Mouse (Mus musculus): ENCODE data around the gene Olfr288.

DNA sequence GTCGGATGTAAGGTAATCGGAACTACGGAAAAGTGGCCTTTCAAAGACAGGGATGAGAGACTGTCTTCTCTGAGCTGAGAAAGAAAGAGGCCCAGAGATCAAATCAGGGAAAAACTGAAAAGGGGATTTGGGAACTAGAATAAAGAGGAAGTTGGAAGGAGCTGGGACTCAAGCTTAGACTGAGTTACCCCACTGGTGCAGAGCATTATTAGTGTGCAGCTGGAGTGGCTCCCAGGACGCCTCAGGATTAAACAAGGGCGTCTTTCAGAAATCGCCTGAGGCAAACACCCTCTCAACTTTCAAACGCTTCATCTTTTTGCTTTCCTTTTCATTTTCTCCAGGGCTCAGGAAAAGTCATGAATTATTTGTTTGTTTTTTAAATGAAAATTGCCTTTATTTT is 42.4 kb downstream of the Olfr288 start:
- TF ChIP-seq CTCF (IDR thresholded peaks at IDR 0.05; ENCODE audit: extremely low read depth, insufficient read depth, insufficient read length, insufficient replicate concordance): no peak
- TF ChIP-seq POLR2A (IDR thresholded peaks at IDR 0.05; ENCODE audit: low read depth, low read length): no peak

All from spleen, adult 2 months (tissue).